Mouse (Mus musculus): ENCODE measurements around the gene Sfta2.

DNA sequence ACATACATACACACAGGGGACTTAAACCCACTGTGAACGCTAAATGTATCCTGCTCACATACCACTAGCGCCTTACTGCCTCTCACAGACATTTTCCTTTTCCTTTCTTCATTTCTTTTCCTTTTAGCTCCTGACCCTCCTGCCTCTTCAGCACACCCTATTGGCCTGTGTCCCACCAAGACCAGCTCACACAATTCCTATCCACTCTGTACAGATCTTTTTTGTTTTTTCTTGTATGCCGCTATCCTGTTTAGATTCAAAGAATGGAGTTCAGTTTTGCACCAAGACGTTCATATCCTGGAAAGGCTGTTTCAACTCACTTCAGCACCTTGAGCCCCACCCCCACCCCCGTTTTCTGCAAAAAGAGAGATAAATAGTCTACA lies 97.1 kb downstream of the Sfta2 start:
- TF ChIP-seq CTCF (IDR thresholded peaks at IDR 0.05; ENCODE audit: borderline replicate concordance, extremely low read depth, insufficient read depth, insufficient read length) (no peak), POLR2A (IDR thresholded peaks at IDR 0.05; ENCODE audit: borderline replicate concordance, extremely low read depth, insufficient read depth, insufficient read length, poor library complexity, severe bottlenecking) (no peak)

Measured in brain, embryonic 14.5 days (tissue).